17 mouse cellular contexts compared by ENCODE assay signal in the genomic region with DNA sequence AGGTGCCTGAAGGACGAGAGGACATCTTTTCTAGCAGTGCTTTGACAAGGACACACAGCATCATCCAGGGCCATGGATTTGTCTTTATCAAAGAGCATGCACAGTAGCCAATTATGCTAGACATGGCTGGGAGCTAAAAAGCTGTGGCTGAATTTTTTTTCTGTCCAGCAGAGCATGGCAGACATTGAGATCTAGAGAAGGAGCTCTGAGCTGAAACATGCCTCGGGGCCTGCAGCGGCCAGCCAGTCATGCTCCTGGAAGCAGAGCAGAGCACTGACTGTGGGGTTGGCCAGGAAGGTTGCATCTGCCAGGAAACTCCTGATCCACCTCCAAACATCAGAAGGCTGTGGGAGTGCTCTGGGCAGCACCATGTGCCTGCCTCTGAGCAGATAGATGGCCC.
DNase-seq lines count a peak whose midpoint lies in the region; ATAC-seq and TF ChIP-seq lines count a peak whose summit lies in the region.
"Had no signal": no experiment of that assay in that cellular context is flagged by ENCODE, and none has a peak within 500 bp of the region (broad histone marks: within the 10 kb centered on the region; RNA-seq: fewer than 3 reads in every experiment).

No protein-coding gene starts in this region.

- H3K36me3 ChIP-seq in midbrain, embryonic 15.5 days (replicated peaks): no peaks in the 10 kb centered on the region
- no peaks in the 10 kb centered on the region for H3K36me3 ChIP-seq in midbrain, embryonic 14.5 days (ENCODE audit: control insufficient read depth, insufficient read depth, low read length)
- H3K36me3 ChIP-seq: embryonic facial prominence, embryonic 15.5 days; forebrain, embryonic 10.5 days; heart, embryonic 12.5 days; hindbrain, embryonic 12.5 days; intestine, embryonic 15.5 days had no signal

- peaks cover 16% of the 10 kb centered on the region for H3K4me1 ChIP-seq in cerebellum, adult 2 months (ENCODE audit: control insufficient read depth, insufficient read depth, low read length)
- H3K4me1 ChIP-seq in midbrain, embryonic 15.5 days: no peaks in the 10 kb centered on the region
- H3K4me1 ChIP-seq in midbrain, embryonic 14.5 days (ENCODE audit: control insufficient read depth, insufficient read depth, low read length): no peaks in the 10 kb centered on the region
- H3K4me1 ChIP-seq: embryonic facial prominence, embryonic 15.5 days; forebrain, embryonic 10.5 days; heart, embryonic 12.5 days; hindbrain, embryonic 12.5 days; intestine, embryonic 15.5 days had no signal

- DNase-seq in cerebellum, postnatal 10 days: peak; percentile 39 to 60
- DNase-seq in cerebellum, adult 2 months: no peak
- DNase-seq in midbrain, embryonic 14.5 days: no peak
- DNase-seq in Muller cell, postnatal 12 days (ENCODE audit: inconsistent ontology term): peak; percentile 18
- DNase-seq in brain, adult 2 months (ENCODE audit: low read depth, low spot score): peak; percentile 32
- DNase-seq: cerebellum, adult 18-20 months; embryo, embryonic 11 days; gastrocnemius, adult 2 months; gastrocnemius, postnatal 25 days had no signal

- ATAC-seq in midbrain, embryonic 15.5 days (replicated peaks): no peak
- ATAC-seq in midbrain, embryonic 14.5 days (ENCODE audit: low FRiP score, low TSS enrichment): no peak
- ATAC-seq: forebrain, embryonic 14.5 days; intestine, embryonic 15.5 days had no signal

- TF ChIP-seq CTCF in cerebellum, adult 2 months (IDR thresholded peaks at IDR 0.05; ENCODE audit: borderline replicate concordance, insufficient read depth, low read depth, low read length): no peak

- H3K9me3 ChIP-seq in midbrain, embryonic 15.5 days: no peaks in the 10 kb centered on the region
- no peaks in the 10 kb centered on the region for H3K9me3 ChIP-seq in midbrain, embryonic 14.5 days (ENCODE audit: control insufficient read depth, low read length)
- H3K9me3 ChIP-seq: embryonic facial prominence, embryonic 15.5 days; forebrain, embryonic 10.5 days; heart, embryonic 12.5 days; hindbrain, embryonic 12.5 days; intestine, embryonic 15.5 days had no signal

- 85% methylated on average over 3 of the region's 3 CpGs for WGBS in cerebellum, adult 2 months
- 61% methylated on average over 3 of the region's 3 CpGs for WGBS in midbrain, embryonic 15.5 days
- 51% methylated on average over 3 of the region's 3 CpGs for WGBS in midbrain, embryonic 14.5 days

- TF ChIP-seq POLR2A in cerebellum, adult 2 months (IDR thresholded peaks at IDR 0.05; ENCODE audit: borderline replicate concordance, insufficient read depth, low read length): no peak

- no peak overlapping the region for H3K27ac ChIP-seq in cerebellum, adult 2 months (ENCODE audit: insufficient read depth, low read length)
- 0 out of 2 replicates have a peak overlapping the region, but pooled peaks have one; percentile 8 for H3K27ac ChIP-seq in midbrain, embryonic 15.5 days
- no peak overlapping the region for H3K27ac ChIP-seq in midbrain, embryonic 14.5 days (replicated peaks; ENCODE audit: low read depth, low read length)
- H3K27ac ChIP-seq: embryonic facial prominence, embryonic 15.5 days; forebrain, embryonic 10.5 days; gastrocnemius, adult 2 months; hindbrain, embryonic 12.5 days; intestine, embryonic 15.5 days had no signal

- no peak overlapping the region for H3K9ac ChIP-seq in midbrain, embryonic 15.5 days
- no peak overlapping the region for H3K9ac ChIP-seq in midbrain, embryonic 14.5 days (replicated peaks; ENCODE audit: low read length)
- H3K9ac ChIP-seq: embryonic facial prominence, embryonic 15.5 days; heart, embryonic 12.5 days; hindbrain, embryonic 12.5 days; intestine, embryonic 15.5 days had no signal

- no peaks in the 10 kb centered on the region for H3K27me3 ChIP-seq in cerebellum, adult 2 months (ENCODE audit: control insufficient read depth, insufficient read depth, low read length)
- H3K27me3 ChIP-seq in midbrain, embryonic 15.5 days (replicated peaks): no peaks in the 10 kb centered on the region
- no peaks in the 10 kb centered on the region for H3K27me3 ChIP-seq in midbrain, embryonic 14.5 days (ENCODE audit: control insufficient read depth, insufficient read depth, low read length)
- H3K27me3 ChIP-seq: embryonic facial prominence, embryonic 15.5 days; heart, embryonic 12.5 days; hindbrain, embryonic 12.5 days; intestine, embryonic 15.5 days had no signal

- H3K4me2 ChIP-seq in midbrain, embryonic 15.5 days: no peak overlapping the region
- no peak overlapping the region for H3K4me2 ChIP-seq in midbrain, embryonic 14.5 days (ENCODE audit: low read length)
- H3K4me2 ChIP-seq: embryonic facial prominence, embryonic 15.5 days; heart, embryonic 12.5 days; hindbrain, embryonic 12.5 days; intestine, embryonic 15.5 days had no signal

- H3K4me3 ChIP-seq in cerebellum, adult 2 months (replicated peaks; ENCODE audit: insufficient read depth, low read depth, low read length): no peak overlapping the region
- no peak overlapping the region for H3K4me3 ChIP-seq in midbrain, embryonic 15.5 days
- H3K4me3 ChIP-seq in midbrain, embryonic 14.5 days (replicated peaks; ENCODE audit: low read depth, low read length): no peak overlapping the region
- H3K4me3 ChIP-seq: embryonic facial prominence, embryonic 15.5 days; erythroblast, embryonic 14.5 days; forebrain, embryonic 10.5 days; gastrocnemius, adult 2 months; heart, embryonic 12.5 days; hindbrain, embryonic 12.5 days; intestine, embryonic 15.5 days had no signal

Comparison
In these comparisons a context has a peak if more than half of its experiments do, and no peak if none do; other contexts are left out.
1. DNase-seq: peak in cerebellum, postnatal 10 days (2 of 2), Muller cell, postnatal 12 days (single experiment) and brain, adult 2 months (single experiment); none in cerebellum, adult 2 months (0 of 2) and midbrain, embryonic 14.5 days (single experiment).